Mouse (Mus musculus): ENCODE results near the gene Exosc6.

- TF ChIP-seq CTCF (IDR thresholded peaks at IDR 0.05; ENCODE audit: control insufficient read depth, insufficient read depth, insufficient read length) = no peak
- no peak for TF ChIP-seq USF1 (IDR thresholded peaks at IDR 0.05; ENCODE audit: low read depth)
- no peak for TF ChIP-seq MYOG (IDR thresholded peaks at IDR 0.05; ENCODE audit: control insufficient read depth, extremely low read depth, insufficient read length)
- no peak for TF ChIP-seq MYOD1 (IDR thresholded peaks at IDR 0.05; ENCODE audit: control insufficient read depth, insufficient read length, low read depth)
Observed at GRCm38 (mm10) chr8:111081580-111082258, 25.6 kb downstream of the Exosc6 start.
